Mouse (Mus musculus) spleen, adult 2 months (tissue): Measurements from ENCODE around the gene Hspa5. TPM values are rescaled to one million over a fixed set of nuclear protein-coding genes. Genes with fewer than 3 reads are reported as not detected.

Experiments used
- DNase-seq, 2 experiments: peaks; one replicate each; pipeline versions ENCODE4 v3.0.0 to v3.0.0-alpha.2; 2012 to 2021; ENCODE audit warnings: low spot score in 2 of 2, low read depth in 1 of 2
- H3K27ac ChIP-seq: fragments of 200-500 bp; 2 replicates; pipeline ENCODE4 v1.5.1; 2012; ENCODE audit warnings: low read length, inconsistent platforms; ENCODE audit not compliant: insufficient read depth
- H3K27me3 ChIP-seq: fragments of 200-500 bp; 2 replicates; pipeline ENCODE4 v1.6.1; 2012; ENCODE audit warnings: mild to moderate bottlenecking, moderate library complexity, low read length, inconsistent platforms; ENCODE audit not compliant: control insufficient read depth, insufficient read depth
- H3K36me3 ChIP-seq: fragments of 200-500 bp; 2 replicates; pipeline ENCODE4 v1.6.1; 2012; ENCODE audit warnings: mild to moderate bottlenecking, low read length, inconsistent platforms; ENCODE audit not compliant: control insufficient read depth, insufficient read depth
- H3K4me1 ChIP-seq: fragments of 200-500 bp; 2 replicates; pipeline ENCODE4 v1.6.1; 2011; ENCODE audit warnings: inconsistent platforms; ENCODE audit not compliant: control insufficient read depth, insufficient read depth, insufficient read length
- H3K4me3 ChIP-seq: fragments of 200-500 bp; 2 replicates; pipeline ENCODE4 v1.5.1; 2011; ENCODE audit warnings: mild to moderate bottlenecking, inconsistent platforms; ENCODE audit not compliant: insufficient read depth, insufficient read length; ENCODE audit errors: extremely low read depth
- CTCF ChIP-seq: fragments of 200-500 bp; IDR thresholded peaks from 2 replicates; pipeline ENCODE4 v1.5.1; 2011; ENCODE audit warnings: mild to moderate bottlenecking, inconsistent platforms; ENCODE audit not compliant: insufficient read depth, insufficient read length, insufficient replicate concordance; ENCODE audit errors: extremely low read depth
- WGBS: fragments of 180-500 bp; shearing (Covaris S2); methylation state at CpG from one replicate; pipeline ENCODE4 v1.1.7; 2018; 5-methylcytosine and 5-hydroxymethylcytosine counted together
- polyA plus RNA-seq: library from polyadenylated mRNA; depleted of rRNA; stranded (reverse); fragments of >200 nt; gene quantifications from 2 replicates; pipeline ENCODE4 v1.2.3, GENCODE M21; 2012; rRNA removed

The Hspa5 gene
- polyA plus RNA-seq, 1 experiment: 723 TPM

DNA sequence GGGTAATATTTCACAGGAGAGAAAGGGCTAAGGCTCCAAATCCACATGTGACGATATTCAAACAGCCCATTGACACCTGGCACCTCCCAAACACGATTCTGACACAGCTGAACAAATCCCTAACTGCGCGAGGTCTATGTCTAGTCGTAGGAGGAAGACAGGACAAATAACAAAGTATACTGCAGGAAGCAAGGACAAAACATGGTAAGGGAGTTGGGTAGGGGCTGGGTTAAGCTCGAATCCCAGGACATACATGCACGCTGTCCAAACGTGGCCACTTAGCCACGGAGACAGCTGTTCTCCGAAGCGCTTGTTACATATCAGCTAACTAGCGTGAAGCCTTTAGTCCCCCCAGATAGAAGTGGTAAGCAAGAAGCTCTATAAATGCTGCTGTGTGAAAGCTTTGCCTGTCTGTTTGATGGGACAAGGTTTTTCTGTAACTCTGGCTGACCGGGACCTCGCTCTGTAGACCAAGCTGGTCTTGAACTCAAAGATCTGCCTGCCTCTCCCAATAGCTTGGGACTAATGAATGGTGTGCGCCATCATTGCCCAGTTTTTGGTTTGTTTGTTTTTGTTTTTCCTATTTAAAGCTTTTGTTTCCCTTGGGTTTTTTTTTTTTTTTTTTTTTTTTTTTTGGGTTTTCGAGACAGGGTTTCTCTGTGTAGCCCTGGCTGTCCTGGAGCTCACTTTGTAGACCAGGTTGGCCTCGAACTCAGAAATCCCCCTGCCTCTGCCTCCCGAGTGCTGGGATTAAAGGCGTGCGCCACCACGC is 54.9 kb downstream of the Hspa5 start:
- Histone ChIP-seq H3K27ac (no peak overlapping the region), H3K4me1 (no peaks in the 10 kb centered on the region; the same call in 1 of the 2 replicates), H3K27me3 (no peaks in the 10 kb centered on the region), H3K36me3 (peaks cover 3% of the 10 kb centered on the region; the same call in 1 of the 2 replicates), H3K4me3 (peak overlapping the region; percentile 79)
- peak in 1 of 2 experiments; percentile 12 for DNase-seq
- WGBS: 40% methylated on average over 21 of the region's 21 CpGs
- no peak for TF ChIP-seq CTCF

Other genes with a start within 250 kb of the Hspa5 start
- 13.1 and 15.3 TPM in 2 replicates for gene Gapvd1, start 16.7 kb upstream of the Hspa5 start, polyA plus RNA-seq
- 16.7 and 22.7 TPM in 2 replicates for gene Rabepk, start 27.9 kb downstream of the Hspa5 start, polyA plus RNA-seq
- gene Fbxw2, start 54.3 kb downstream of the Hspa5 start, polyA plus RNA-seq: 29.2 and 29.8 TPM in 2 replicates
- not detected in 2 replicates for gene Gm34653, start 61.0 kb downstream of the Hspa5 start, polyA plus RNA-seq
- gene Cutal, start 102.4 kb downstream of the Hspa5 start, polyA plus RNA-seq: 0.59 TPM in 1 of 2 replicates, not detected in the other
- gene Psmd5, start 103.0 kb downstream of the Hspa5 start, polyA plus RNA-seq: 5.8 and 6.9 TPM in 2 replicates
- 3.7 and 4.7 TPM in 2 replicates for gene Phf19, start 142.1 kb downstream of the Hspa5 start, polyA plus RNA-seq
- gene Traf1, start 189.8 kb downstream of the Hspa5 start, polyA plus RNA-seq: 64.4 and 72.8 TPM in 2 replicates